Mouse (Mus musculus): ENCODE measurements around the gene D2hgdh. TPM values are rescaled to one million over a fixed set of nuclear protein-coding genes. Genes with fewer than 3 reads are reported as not detected.

D2hgdh gene
- polyA plus RNA-seq, 1 experiment = 7.6 TPM

- peak overlapping the region; percentile 63 for H3K4me3 ChIP-seq
- peak overlapping the region; percentile 52 for H3ac ChIP-seq (ENCODE audit: control insufficient read depth, insufficient read length)
- H3K27me3 ChIP-seq (ENCODE audit: control insufficient read depth, insufficient read depth, insufficient read length) = no peaks in the 10 kb centered on the region
- TF ChIP-seq TCF3 (IDR thresholded peaks at IDR 0.05; ENCODE audit: insufficient read length, low read depth) (no peak), USF1 (IDR thresholded peaks at IDR 0.05; ENCODE audit: low read depth) (no peak), SRF (IDR thresholded peaks at IDR 0.05; ENCODE audit: control insufficient read depth, insufficient read length, low read depth) (no peak), TCF12 (IDR thresholded peaks at IDR 0.05; ENCODE audit: insufficient read depth, poor library complexity, severe bottlenecking) (no peak), POLR2AphosphoS2 (IDR thresholded peaks at IDR 0.05; ENCODE audit: insufficient read length, low read depth) (no peak), E2F4 (IDR thresholded peaks at IDR 0.05; ENCODE audit: insufficient read depth) (no peak), CEBPB (IDR thresholded peaks at IDR 0.05; ENCODE audit: insufficient read depth, poor library complexity, severe bottlenecking) (no peak), REST (IDR thresholded peaks at IDR 0.05; ENCODE audit: insufficient read depth, insufficient read length) (no peak), MYOD1 (IDR thresholded peaks at IDR 0.05; ENCODE audit: control insufficient read depth in 1 of 3, insufficient read length in 2 of 3, low read depth in 2 of 3) (no peak), MAX (IDR thresholded peaks at IDR 0.05; ENCODE audit: low read depth) (no peak), POLR2A (IDR thresholded peaks at IDR 0.05; ENCODE audit: insufficient read length, low read depth) (no peak), MYOG (IDR thresholded peaks at IDR 0.05; ENCODE audit: control insufficient read depth in 1 of 3, insufficient read depth in 1 of 3, insufficient read length in 2 of 3, low read depth in 2 of 3) (no peak)
- peaks cover 10% of the 10 kb centered on the region for H3K36me3 ChIP-seq (ENCODE audit: control insufficient read depth, insufficient read depth)
- H3K4me2 ChIP-seq (ENCODE audit: low read depth) = peak overlapping the region; percentile 85
- H3K79me2 ChIP-seq (ENCODE audit: control insufficient read depth, insufficient read depth) = peaks cover 35% of the 10 kb centered on the region
These were observed 19.9 kb upstream of the D2hgdh start for GRCm38 (mm10) chr1:93804818-93805217.

DNA sequence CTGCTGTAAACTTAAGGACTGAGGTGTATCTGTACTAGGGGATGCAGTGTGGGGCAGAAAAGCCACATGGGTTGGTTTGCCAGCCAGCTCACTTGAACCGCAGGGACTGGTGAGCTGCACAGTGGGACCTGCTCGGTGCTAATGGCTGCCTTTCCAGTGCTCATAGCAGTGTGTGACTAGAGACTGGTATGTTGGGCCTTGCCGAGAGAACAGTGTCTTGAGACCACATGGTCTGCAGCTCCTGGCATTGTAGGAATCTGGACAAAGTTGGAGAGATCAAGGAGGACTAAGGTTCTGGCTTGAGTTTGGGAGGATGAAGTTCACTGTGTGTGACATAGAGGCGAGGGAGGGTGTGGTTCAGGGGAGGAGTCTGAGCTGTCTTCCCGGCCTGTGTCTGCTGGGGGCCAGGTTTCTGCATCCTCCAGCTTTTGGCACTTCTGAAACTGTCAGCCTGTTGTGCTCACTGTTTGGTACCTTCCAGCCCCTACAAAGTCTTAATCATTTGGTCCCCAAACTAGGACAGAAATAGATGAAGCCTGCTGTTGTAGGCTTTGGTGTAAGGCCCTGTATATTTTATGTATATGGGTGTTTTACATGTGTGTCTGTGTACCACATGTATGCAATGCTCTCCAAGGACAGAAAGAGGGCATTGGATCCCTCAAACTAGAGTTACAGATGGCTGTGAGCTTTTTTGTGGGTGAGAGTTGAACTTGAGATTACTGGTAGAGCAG is 19.3 kb upstream of the D2hgdh start:
- no peak for TF ChIP-seq MAX (IDR thresholded peaks at IDR 0.05; ENCODE audit: low read depth)
- TF ChIP-seq TCF3 (IDR thresholded peaks at IDR 0.05; ENCODE audit: insufficient read length, low read depth) = no peak
- TF ChIP-seq POLR2A (IDR thresholded peaks at IDR 0.05; ENCODE audit: insufficient read length, low read depth) = no peak
- no peak for TF ChIP-seq CEBPB (IDR thresholded peaks at IDR 0.05; ENCODE audit: insufficient read depth, poor library complexity, severe bottlenecking)
- TF ChIP-seq MYOG (IDR thresholded peaks at IDR 0.05; ENCODE audit: control insufficient read depth in 1 of 3, insufficient read depth in 1 of 3, insufficient read length in 2 of 3, low read depth in 2 of 3) = no peak
- no peak for TF ChIP-seq MYOD1 (IDR thresholded peaks at IDR 0.05; ENCODE audit: control insufficient read depth in 1 of 3, insufficient read length in 2 of 3, low read depth in 2 of 3)
- TF ChIP-seq POLR2AphosphoS2 (IDR thresholded peaks at IDR 0.05; ENCODE audit: insufficient read length, low read depth) = no peak
- no peak overlapping the region for H3ac ChIP-seq (ENCODE audit: control insufficient read depth, insufficient read length)
- no peaks in the 10 kb centered on the region for H3K27me3 ChIP-seq (ENCODE audit: control insufficient read depth, insufficient read depth, insufficient read length)
- peak overlapping the region; percentile 85 for H3K4me2 ChIP-seq (ENCODE audit: low read depth)
- H3K4me3 ChIP-seq = peak overlapping the region; percentile 63
- H3K36me3 ChIP-seq (ENCODE audit: control insufficient read depth, insufficient read depth) = peaks cover 9% of the 10 kb centered on the region
- peaks cover 31% of the 10 kb centered on the region for H3K79me2 ChIP-seq (ENCODE audit: control insufficient read depth, insufficient read depth)

DNA sequence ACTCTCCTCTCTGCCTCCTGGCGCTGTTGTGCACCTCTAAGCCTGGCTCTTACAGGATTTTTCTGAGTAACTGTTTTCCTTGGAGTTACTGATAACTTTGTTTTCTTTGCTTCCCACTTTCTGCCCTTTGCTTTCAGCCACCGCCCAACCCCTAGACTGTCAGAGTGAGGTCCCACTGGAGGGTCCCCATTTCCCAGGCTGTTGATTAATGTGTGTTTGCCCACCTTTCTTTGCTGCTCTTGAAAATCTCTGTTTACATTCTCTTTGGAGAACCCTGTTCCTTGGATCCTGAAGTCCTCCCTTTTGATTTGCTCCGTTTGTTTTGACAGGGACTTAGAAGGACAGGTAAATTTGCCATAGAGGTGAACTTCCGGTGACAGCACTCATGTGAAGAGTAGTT is 15.8 kb upstream of the D2hgdh start:
- H3K79me2 ChIP-seq (ENCODE audit: control insufficient read depth, insufficient read depth) = peaks cover 20% of the 10 kb centered on the region
- TF ChIP-seq MYOG (IDR thresholded peaks at IDR 0.05; ENCODE audit: control insufficient read depth in 1 of 3, insufficient read depth in 1 of 3, insufficient read length in 2 of 3, low read depth in 2 of 3) (no peak), CEBPB (IDR thresholded peaks at IDR 0.05; ENCODE audit: insufficient read depth, poor library complexity, severe bottlenecking) (no peak), MYOD1 (IDR thresholded peaks at IDR 0.05; ENCODE audit: control insufficient read depth in 1 of 3, insufficient read length in 2 of 3, low read depth in 2 of 3) (no peak), TCF3 (IDR thresholded peaks at IDR 0.05; ENCODE audit: insufficient read length, low read depth) (no peak), POLR2AphosphoS2 (IDR thresholded peaks at IDR 0.05; ENCODE audit: insufficient read length, low read depth) (no peak), E2F4 (IDR thresholded peaks at IDR 0.05; ENCODE audit: insufficient read depth) (no peak), USF1 (IDR thresholded peaks at IDR 0.05; ENCODE audit: low read depth) (no peak)
- H3K4me3 ChIP-seq = no peak overlapping the region
- no peak overlapping the region for H3K4me2 ChIP-seq (ENCODE audit: low read depth)
- peaks cover 23% of the 10 kb centered on the region for H3K36me3 ChIP-seq (ENCODE audit: control insufficient read depth, insufficient read depth)
- no peaks in the 10 kb centered on the region for H3K27me3 ChIP-seq (ENCODE audit: control insufficient read depth, insufficient read depth, insufficient read length)
- no peak overlapping the region for H3ac ChIP-seq (ENCODE audit: control insufficient read depth, insufficient read length)

DNA sequence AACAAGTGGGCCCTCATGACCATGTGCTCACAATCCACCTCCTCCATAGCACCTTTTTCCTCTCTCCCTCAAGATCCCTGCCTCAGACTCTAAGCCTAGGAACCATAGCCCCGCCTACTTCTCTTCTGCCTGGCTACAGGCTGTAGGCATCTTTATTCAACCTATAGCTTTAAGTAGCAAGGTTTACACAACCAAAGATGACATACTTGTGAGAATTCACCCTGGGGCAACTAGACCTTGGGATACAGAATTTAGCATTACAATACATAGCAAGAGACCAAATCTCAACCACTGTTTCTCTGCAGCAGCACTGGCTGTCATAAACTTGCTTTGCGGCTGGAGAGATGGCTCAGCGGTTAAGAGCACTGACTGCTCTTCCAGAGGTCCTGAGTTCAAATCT is 14.7 kb upstream of the D2hgdh start:
- TF ChIP-seq MYOG (IDR thresholded peaks at IDR 0.05; ENCODE audit: control insufficient read depth in 1 of 3, insufficient read depth in 1 of 3, insufficient read length in 2 of 3, low read depth in 2 of 3) (no peak), CEBPB (IDR thresholded peaks at IDR 0.05; ENCODE audit: insufficient read depth, poor library complexity, severe bottlenecking) (no peak), POLR2AphosphoS2 (IDR thresholded peaks at IDR 0.05; ENCODE audit: insufficient read length, low read depth) (no peak), USF1 (IDR thresholded peaks at IDR 0.05; ENCODE audit: low read depth) (no peak), REST (IDR thresholded peaks at IDR 0.05; ENCODE audit: insufficient read depth, insufficient read length) (no peak), MAX (IDR thresholded peaks at IDR 0.05; ENCODE audit: low read depth) (no peak), SRF (IDR thresholded peaks at IDR 0.05; ENCODE audit: control insufficient read depth, insufficient read length, low read depth) (no peak), TCF12 (IDR thresholded peaks at IDR 0.05; ENCODE audit: insufficient read depth, poor library complexity, severe bottlenecking) (no peak), TCF3 (IDR thresholded peaks at IDR 0.05; ENCODE audit: insufficient read length, low read depth) (no peak), E2F4 (IDR thresholded peaks at IDR 0.05; ENCODE audit: insufficient read depth) (no peak), POLR2A (IDR thresholded peaks at IDR 0.05; ENCODE audit: insufficient read length, low read depth) (no peak), MYOD1 (IDR thresholded peaks at IDR 0.05; ENCODE audit: control insufficient read depth in 1 of 3, insufficient read length in 2 of 3, low read depth in 2 of 3) (no peak)
- H3K4me3 ChIP-seq = no peak overlapping the region
- no peaks in the 10 kb centered on the region for H3K27me3 ChIP-seq (ENCODE audit: control insufficient read depth, insufficient read depth, insufficient read length)
- H3ac ChIP-seq (ENCODE audit: control insufficient read depth, insufficient read length) = no peak overlapping the region
- no peak overlapping the region for H3K4me2 ChIP-seq (ENCODE audit: low read depth)
- peaks cover 12% of the 10 kb centered on the region for H3K79me2 ChIP-seq (ENCODE audit: control insufficient read depth, insufficient read depth)
- peaks cover 24% of the 10 kb centered on the region for H3K36me3 ChIP-seq (ENCODE audit: control insufficient read depth, insufficient read depth)

Measured in myocyte (in vitro differentiated cells).